In the genomic region with DNA sequence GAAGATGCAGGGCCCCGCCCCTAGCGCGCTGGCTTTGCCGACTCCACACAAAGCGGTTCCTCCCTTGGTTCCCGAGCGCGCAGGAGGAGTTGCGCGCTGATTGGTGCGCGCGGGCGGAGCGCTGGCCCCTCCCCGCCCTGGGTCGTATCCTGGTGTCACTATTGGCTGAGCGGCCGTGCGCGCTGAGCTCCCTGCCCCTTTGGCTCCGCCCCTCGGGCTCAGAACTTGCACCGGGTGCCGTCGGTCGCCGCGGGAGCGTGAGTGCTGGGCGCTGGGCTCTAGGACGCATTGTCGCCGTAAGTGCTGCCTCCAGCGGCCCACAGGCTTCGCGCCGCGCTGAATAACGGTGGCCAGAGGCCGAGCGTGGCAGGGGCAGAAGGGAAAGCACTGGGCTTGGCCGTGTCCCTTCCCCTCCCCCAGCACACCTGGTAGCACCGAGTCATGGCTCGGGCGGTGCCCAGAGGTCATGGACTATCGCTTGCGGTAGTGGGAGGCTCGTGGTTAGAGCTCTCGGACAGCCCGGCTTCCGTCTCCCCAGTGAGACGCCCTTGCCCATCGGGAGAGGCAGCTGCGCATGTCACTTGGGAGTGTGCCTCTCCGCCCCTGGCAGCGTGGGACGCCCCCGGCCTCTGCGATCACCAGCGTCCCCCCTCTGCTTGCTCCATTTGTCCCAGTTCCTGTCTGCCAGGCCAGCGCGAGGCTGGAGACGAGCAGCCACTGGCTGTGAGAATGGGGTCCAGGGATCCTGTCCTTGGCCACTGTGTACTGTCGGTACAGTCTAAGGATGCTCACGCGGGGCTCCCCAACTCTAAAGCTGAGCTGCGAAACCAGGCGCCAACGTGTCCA, we compare ENCODE assay signal across 8 mouse cellular contexts. TPM values are rescaled to one million over a fixed set of nuclear protein-coding genes. Genes with fewer than 3 reads are reported as not detected.
A peak's percentile ranks its signal among the peaks of the same experiment; 100 is the strongest.
DNase-seq lines count a peak whose midpoint lies in the region; ATAC-seq lines count a peak whose summit lies in the region.

A gene (plus strand): TSS at position 208 of the 846 bp plus-strand sequence.

- DNase-seq in CD4-positive, CD25-positive, alpha-beta regulatory T cell, adult 2 months (ENCODE audit: low read depth, low spot score): peak; percentile 98
- DNase-seq in fat pad, adult 2 months (ENCODE audit: extremely low read depth, low read depth, low spot score): peak; percentile 36
- DNase-seq in kidney, postnatal 10 days: peak; percentile 95
- DNase-seq in natural killer cell, adult 2 months (ENCODE audit: low spot score in 2 of 2): peak; percentile 86 to 91

- peak within 1 kb of the TSS; percentile 99 for H3K4me2 ChIP-seq in heart, embryonic 13.5 days
- peak within 1 kb of the TSS; percentile 99 for H3K4me2 ChIP-seq in liver, embryonic 12.5 days
- H3K4me2 ChIP-seq in stomach, embryonic 15.5 days: peak within 1 kb of the TSS; percentile 98

- no peaks in the 10 kb centered on the region for H3K27me3 ChIP-seq in heart, embryonic 13.5 days (replicated peaks)
- no peaks in the 10 kb centered on the region for H3K27me3 ChIP-seq in liver, embryonic 12.5 days (replicated peaks)
- no peaks in the 10 kb centered on the region for H3K27me3 ChIP-seq in stomach, embryonic 15.5 days (replicated peaks)

- no peaks in the 10 kb centered on the region for H3K36me3 ChIP-seq in heart, embryonic 13.5 days
- H3K36me3 ChIP-seq in liver, embryonic 12.5 days: no peaks in the 10 kb centered on the region
- H3K36me3 ChIP-seq in stomach, embryonic 15.5 days: no peaks in the 10 kb centered on the region

- no peak within 1 kb of the TSS for H3K27ac ChIP-seq in brown adipose tissue, adult 24 weeks (replicated peaks; ENCODE audit: low read depth, low read length)
- H3K27ac ChIP-seq in heart, embryonic 13.5 days (replicated peaks): peak within 1 kb of the TSS; percentile 92
- H3K27ac ChIP-seq in liver, embryonic 12.5 days: peak within 1 kb of the TSS; percentile 93
- H3K27ac ChIP-seq in stomach, embryonic 15.5 days: peak within 1 kb of the TSS; percentile 54

- no peaks in the 10 kb centered on the region for H3K4me1 ChIP-seq in brown adipose tissue, adult 24 weeks (ENCODE audit: control insufficient read depth, insufficient read depth, insufficient read length, low read length)
- peaks cover 31% of the 10 kb centered on the region for H3K4me1 ChIP-seq in heart, embryonic 13.5 days
- peaks cover 37% of the 10 kb centered on the region for H3K4me1 ChIP-seq in liver, embryonic 12.5 days
- H3K4me1 ChIP-seq in stomach, embryonic 15.5 days: peaks cover 14% of the 10 kb centered on the region; the same call in 1 of the 2 replicates

- ATAC-seq in heart, embryonic 13.5 days (ENCODE audit: extremely low read depth, insufficient number of reproducible peaks, low FRiP score, low TSS enrichment): peak; percentile 95
- ATAC-seq in liver, embryonic 12.5 days: peak; percentile 97
- ATAC-seq in stomach, embryonic 15.5 days (ENCODE audit: insufficient read depth, low FRiP score, low read depth): peak; percentile 99

- WGBS in heart, embryonic 13.5 days: under 1% methylated on average over 70 of the region's 70 CpGs
- under 1% methylated on average over 70 of the region's 70 CpGs for WGBS in liver, embryonic 12.5 days (ENCODE audit: insufficient replicate concordance)
- WGBS in stomach, embryonic 15.5 days: under 1% methylated on average over 70 of the region's 70 CpGs

- peak within 1 kb of the TSS; percentile 90 for H3K9ac ChIP-seq in heart, embryonic 13.5 days
- H3K9ac ChIP-seq in liver, embryonic 12.5 days: peak within 1 kb of the TSS; percentile 80
- H3K9ac ChIP-seq in stomach, embryonic 15.5 days: peak within 1 kb of the TSS; percentile 54

- H3K4me3 ChIP-seq in brown adipose tissue, adult 24 weeks (ENCODE audit: insufficient read depth, low read depth, low read length): peak within 1 kb of the TSS; percentile 82
- peak within 1 kb of the TSS; percentile 93 for H3K4me3 ChIP-seq in heart, embryonic 13.5 days
- H3K4me3 ChIP-seq in liver, embryonic 12.5 days: peak within 1 kb of the TSS; percentile 75
- H3K4me3 ChIP-seq in stomach, embryonic 15.5 days (replicated peaks): peak within 1 kb of the TSS; percentile 84

- no peaks in the 10 kb centered on the region for H3K9me3 ChIP-seq in heart, embryonic 13.5 days
- H3K9me3 ChIP-seq in liver, embryonic 12.5 days (replicated peaks): no peaks in the 10 kb centered on the region
- H3K9me3 ChIP-seq in stomach, embryonic 15.5 days: no peaks in the 10 kb centered on the region

RNA-seq across cellular contexts. Expression of the gene that starts here (rescaled TPM):
- polyA plus RNA-seq in brown adipose tissue, adult 24 weeks (2012; ENCODE audit: insufficient read depth, insufficient read length, missing spikeins): 9.1 and 11.6 TPM in 2 replicates
- 12.1 and 13.2 TPM in 2 replicates for polyA plus RNA-seq in heart, embryonic 13.5 days (2015; fragmentation: Nextera tagmentation; extraction: Ambion mirVana)
- 9.1 and 10.2 TPM in 2 replicates for polyA plus RNA-seq in liver, embryonic 12.5 days (2016; fragmentation: Nextera tagmentation; extraction: Ambion mirVana)
- 5.4 and 5.6 TPM in 2 replicates for polyA plus RNA-seq in stomach, embryonic 15.5 days (2015; fragmentation: Nextera tagmentation; extraction: Ambion mirVana)

Comparison
In these comparisons a context has a peak if more than half of its experiments do, and no peak if none do; other contexts are left out.
1. DNase-seq: peak in every context shown above with its lines; median percentile 98 in CD4-positive, CD25-positive, alpha-beta regulatory T cell, adult 2 months; 95 in kidney, postnatal 10 days; 88 in natural killer cell, adult 2 months; 36 in fat pad, adult 2 months.